Mouse (Mus musculus): Measurements from ENCODE around the gene Hip1r.
"Not testable (repeated sequence)": the region's sequence is repeated elsewhere in the genome, so short reads cannot be mapped to it uniquely, and the experiment has no call there.

The Hip1r gene

GRCm38 (mm10) chr5:124036341-124036740 lies 62.9 kb downstream of the Hip1r start:
- DNase-seq (ENCODE audit: low spot score) = no peak

DNA sequence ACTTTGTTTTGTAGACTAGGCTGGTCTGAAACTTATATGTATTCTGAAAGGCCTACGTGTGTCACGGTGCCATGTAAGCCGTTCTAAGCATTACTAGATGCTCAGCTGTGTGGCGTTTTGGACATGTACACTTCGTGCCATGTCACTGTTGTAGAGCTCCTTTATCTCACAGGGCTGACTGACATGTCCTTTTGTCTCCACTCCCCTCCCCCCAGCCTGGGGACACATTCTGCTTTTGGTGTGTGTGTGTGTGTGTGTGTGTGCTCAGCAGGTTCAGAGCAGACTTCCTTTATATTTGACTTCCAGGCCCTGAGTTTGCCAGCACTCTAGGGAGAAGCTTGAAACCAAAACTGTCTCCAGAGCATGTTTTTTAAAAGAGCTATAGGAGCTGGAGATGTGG lies 63.4 kb downstream of the Hip1r start:
- DNase-seq (ENCODE audit: low spot score) = no peak

GRCm38 (mm10) chr5:124039602-124040001 lies 66.2 kb downstream of the Hip1r start:
- DNase-seq (ENCODE audit: low spot score) = no peak

GRCm38 (mm10) chr5:124041097-124041496 lies 67.7 kb downstream of the Hip1r start:
- no peak for DNase-seq (ENCODE audit: low spot score)

GRCm38 (mm10) chr5:124043212-124043978 lies 70.0 kb downstream of the Hip1r start:
- DNase-seq (ENCODE audit: low spot score) = no peak

- no peak for DNase-seq (ENCODE audit: low spot score)
Measured at GRCm38 (mm10) chr5:124043999-124044398, 70.6 kb downstream of the Hip1r start.

GRCm38 (mm10) chr5:124045453-124046010 lies 72.1 kb downstream of the Hip1r start:
- DNase-seq (ENCODE audit: low spot score) = no peak

DNA sequence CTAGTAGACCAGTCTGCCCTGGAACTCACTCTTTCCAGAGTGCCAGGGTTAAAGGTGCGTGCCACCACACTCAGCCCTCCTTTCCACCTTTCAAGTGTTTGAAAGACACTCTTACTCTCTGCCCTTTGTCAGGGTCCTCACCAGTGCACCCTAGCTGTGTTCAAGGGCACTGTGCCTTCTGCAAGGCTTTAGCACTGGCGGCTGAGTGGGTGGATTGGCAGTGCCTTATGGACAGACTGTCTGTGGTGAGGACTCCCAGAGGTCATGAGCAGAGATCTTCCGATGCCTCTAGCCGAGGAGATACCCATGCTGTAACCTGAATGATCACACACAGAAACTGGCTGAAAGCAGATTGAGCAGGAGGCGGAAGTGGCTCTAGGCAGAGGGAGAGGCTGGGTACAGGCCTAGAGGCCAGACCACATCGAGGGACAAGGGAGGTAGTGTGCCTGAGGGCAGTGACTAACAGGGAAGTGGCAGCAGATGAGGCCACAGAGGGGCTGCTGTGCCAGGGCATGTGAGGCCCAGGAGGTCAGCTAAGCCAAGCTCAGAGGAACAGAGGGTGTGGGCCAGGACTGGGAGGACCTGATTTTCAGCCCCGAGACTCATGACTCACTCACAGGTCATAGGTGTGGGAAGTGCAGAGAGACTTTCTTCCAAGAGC lies 73.4 kb downstream of the Hip1r start:
- DNase-seq (ENCODE audit: low spot score) = no peak

GRCm38 (mm10) chr5:124049249-124050045 lies 76.0 kb downstream of the Hip1r start:
- DNase-seq (ENCODE audit: low spot score) = no peak

- DNase-seq (ENCODE audit: low spot score) = no peak
Measured at GRCm38 (mm10) chr5:124050095-124051050, 76.9 kb downstream of the Hip1r start.

GRCm38 (mm10) chr5:124051899-124052491 lies 78.6 kb downstream of the Hip1r start:
- no peak for DNase-seq (ENCODE audit: low spot score)

DNA sequence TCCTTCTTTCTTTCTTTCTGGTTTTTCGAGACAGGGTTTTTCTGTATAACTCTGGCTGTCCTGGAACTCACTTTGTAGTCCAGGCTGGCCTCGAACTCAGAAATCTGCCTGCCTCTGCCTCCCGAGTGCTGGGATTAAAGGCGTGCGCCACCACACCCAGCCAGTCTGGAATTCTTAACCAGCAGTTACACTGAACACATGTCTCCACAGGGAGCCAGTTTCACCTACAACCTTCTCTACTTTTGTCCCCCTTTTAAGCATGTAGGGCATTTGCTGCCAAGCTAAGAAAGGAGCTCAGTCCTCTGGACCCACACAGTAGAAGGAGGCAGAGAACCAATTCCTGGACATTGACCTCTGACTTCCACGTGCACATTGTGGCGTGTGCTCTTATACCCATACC lies 79.2 kb downstream of the Hip1r start:
- not testable (repeated sequence) for DNase-seq (ENCODE audit: low spot score)
